Mouse (Mus musculus): ENCODE data around the gene Tnpo2. TPM values are rescaled to one million over a fixed set of nuclear protein-coding genes. Genes with fewer than 3 reads are reported as not detected.
"Not testable (repeated sequence)": the region's sequence is repeated elsewhere in the genome, so short reads cannot be mapped to it uniquely, and the experiment has no call there.

Tnpo2 gene
- polyA plus RNA-seq, 1 experiment from 2014 or later = 72.8 TPM

DNA sequence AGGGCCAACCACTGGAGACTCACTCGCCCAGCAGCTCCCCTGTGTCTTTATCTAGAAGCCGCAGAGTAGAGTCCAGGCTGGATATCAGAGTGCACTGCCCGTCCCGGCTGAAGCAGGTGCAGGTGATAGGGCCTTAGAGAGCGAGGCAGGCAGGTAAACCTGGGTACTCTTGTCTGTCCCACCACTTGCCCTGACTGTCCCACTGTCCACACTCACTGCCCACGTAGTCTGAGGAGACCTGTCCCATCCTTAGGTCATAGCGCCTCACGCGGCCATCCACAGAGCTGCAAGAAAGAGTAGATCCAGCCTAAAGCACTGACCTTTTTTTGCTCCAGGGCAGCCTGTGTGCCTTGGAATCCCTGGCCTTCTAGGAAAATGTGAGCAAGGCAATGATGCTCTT is 39.3 kb downstream of the Tnpo2 start:
- ATAC-seq = no peak
- H3K36me3 ChIP-seq (ENCODE audit: control insufficient read depth, insufficient read depth) = peaks cover 20% of the 10 kb centered on the region
- H3K4me2 ChIP-seq (ENCODE audit: low read length) = no peak overlapping the region
- peaks cover 20% of the 10 kb centered on the region for H3K4me1 ChIP-seq (replicated peaks; ENCODE audit: control insufficient read depth, insufficient read depth, low read length)
- no peak overlapping the region for H3K9ac ChIP-seq (replicated peaks; ENCODE audit: low read depth, low read length)
- no peak overlapping the region for H3K4me3 ChIP-seq (replicated peaks; ENCODE audit: low read length)
- WGBS = 82% methylated on average over 9 of the region's 9 CpGs
- no peaks in the 10 kb centered on the region for H3K9me3 ChIP-seq (ENCODE audit: control insufficient read depth, low read length)
- H3K27ac ChIP-seq (ENCODE audit: low read length) = no peak overlapping the region
- no peaks in the 10 kb centered on the region for H3K27me3 ChIP-seq (replicated peaks; ENCODE audit: control insufficient read depth, insufficient read depth, low read length)

GRCm38 (mm10) chr8:85076993-85077392 is 40.3 kb downstream of the Tnpo2 start:
- H3K36me3 ChIP-seq (ENCODE audit: control insufficient read depth, insufficient read depth) = peaks cover 20% of the 10 kb centered on the region
- no peak overlapping the region for H3K9ac ChIP-seq (replicated peaks; ENCODE audit: low read depth, low read length)
- H3K9me3 ChIP-seq (ENCODE audit: control insufficient read depth, low read length) = no peaks in the 10 kb centered on the region
- H3K4me3 ChIP-seq (replicated peaks; ENCODE audit: low read length) = no peak overlapping the region
- no peak overlapping the region for H3K4me2 ChIP-seq (ENCODE audit: low read length)
- no peak overlapping the region for H3K27ac ChIP-seq (ENCODE audit: low read length)
- no peaks in the 10 kb centered on the region for H3K27me3 ChIP-seq (replicated peaks; ENCODE audit: control insufficient read depth, insufficient read depth, low read length)
- peaks cover 27% of the 10 kb centered on the region for H3K4me1 ChIP-seq (replicated peaks; ENCODE audit: control insufficient read depth, insufficient read depth, low read length)
- peak; percentile 57 for ATAC-seq
- WGBS = 0% methylated on average over 2 of the region's 2 CpGs

GRCm38 (mm10) chr8:85080214-85080531 is 43.5 kb downstream of the Tnpo2 start:
- peak overlapping the region; percentile 81 for H3K9ac ChIP-seq (replicated peaks; ENCODE audit: low read depth, low read length)
- H3K9me3 ChIP-seq (ENCODE audit: control insufficient read depth, low read length) = no peaks in the 10 kb centered on the region
- no peak for ATAC-seq
- H3K27me3 ChIP-seq (replicated peaks; ENCODE audit: control insufficient read depth, insufficient read depth, low read length) = no peaks in the 10 kb centered on the region
- H3K36me3 ChIP-seq (ENCODE audit: control insufficient read depth, insufficient read depth) = peaks cover 12% of the 10 kb centered on the region
- peak overlapping the region; percentile 71 for H3K4me2 ChIP-seq (ENCODE audit: low read length)
- WGBS = 1% methylated on average over 25 of the region's 25 CpGs
- H3K4me3 ChIP-seq (replicated peaks; ENCODE audit: low read length) = peak overlapping the region; percentile 57
- no peak overlapping the region for H3K27ac ChIP-seq (ENCODE audit: low read length)
- H3K4me1 ChIP-seq (replicated peaks; ENCODE audit: control insufficient read depth, insufficient read depth, low read length) = peaks cover 34% of the 10 kb centered on the region

GRCm38 (mm10) chr8:85080532-85081215 is 44.0 kb downstream of the Tnpo2 start, which contains the start of gene Wdr83os:
TSS of gene Wdr83os (plus strand) at chr8:85080740.
- no peaks in the 10 kb centered on the region for H3K27me3 ChIP-seq (replicated peaks; ENCODE audit: control insufficient read depth, insufficient read depth, low read length)
- peaks cover 34% of the 10 kb centered on the region for H3K4me1 ChIP-seq (replicated peaks; ENCODE audit: control insufficient read depth, insufficient read depth, low read length)
- H3K27ac ChIP-seq (ENCODE audit: low read length) = 0 out of 2 replicates have a peak within 1 kb of the TSS, but pooled peaks have one; percentile 12
- H3K4me3 ChIP-seq (replicated peaks; ENCODE audit: low read length) = peak within 1 kb of the TSS; percentile 57
- peaks cover 10% of the 10 kb centered on the region for H3K36me3 ChIP-seq (ENCODE audit: control insufficient read depth, insufficient read depth)
- H3K9me3 ChIP-seq (ENCODE audit: control insufficient read depth, low read length) = no peaks in the 10 kb centered on the region
- H3K4me2 ChIP-seq (ENCODE audit: low read length) = peak within 1 kb of the TSS; percentile 71
- ATAC-seq = peak; percentile 16
- under 1% methylated on average over 30 of the region's 30 CpGs for WGBS
- peak within 1 kb of the TSS; percentile 81 for H3K9ac ChIP-seq (replicated peaks; ENCODE audit: low read depth, low read length)

DNA sequence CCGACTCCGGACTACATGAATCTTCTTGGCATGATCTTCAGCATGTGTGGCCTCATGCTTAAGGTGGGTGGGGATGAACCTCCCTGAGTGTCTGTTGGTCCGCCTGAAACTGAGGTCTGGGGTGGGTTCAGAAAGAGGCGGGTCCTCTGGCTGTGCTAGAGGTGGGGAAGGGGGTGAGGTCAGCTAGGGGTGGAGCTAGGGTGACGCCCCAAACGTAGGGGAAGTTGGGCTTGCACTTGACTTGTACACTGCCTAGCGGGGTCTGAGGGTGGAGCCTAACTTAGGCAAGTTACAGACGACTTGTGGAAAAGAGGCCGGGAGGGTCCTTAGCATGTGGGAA is 44.5 kb downstream of the Tnpo2 start, which contains the start of gene Wdr83:
Gene Wdr83, minus strand, starts transcription at position 91 of the 340 bp plus-strand sequence.
- peaks cover 34% of the 10 kb centered on the region for H3K4me1 ChIP-seq (replicated peaks; ENCODE audit: control insufficient read depth, insufficient read depth, low read length)
- WGBS = 2% methylated on average over 9 of the region's 9 CpGs
- H3K27ac ChIP-seq (ENCODE audit: low read length) = 0 out of 2 replicates have a peak within 1 kb of the TSS, but pooled peaks have one; percentile 12
- peaks cover 7% of the 10 kb centered on the region for H3K36me3 ChIP-seq (ENCODE audit: control insufficient read depth, insufficient read depth)
- H3K9ac ChIP-seq (replicated peaks; ENCODE audit: low read depth, low read length) = peak within 1 kb of the TSS; percentile 81
- H3K4me3 ChIP-seq (replicated peaks; ENCODE audit: low read length) = peak within 1 kb of the TSS; percentile 57
- H3K4me2 ChIP-seq (ENCODE audit: low read length) = peak within 1 kb of the TSS; percentile 71
- peak; percentile 30 for ATAC-seq
- H3K9me3 ChIP-seq (ENCODE audit: control insufficient read depth, low read length) = no peaks in the 10 kb centered on the region
- H3K27me3 ChIP-seq (replicated peaks; ENCODE audit: control insufficient read depth, insufficient read depth, low read length) = no peaks in the 10 kb centered on the region

GRCm38 (mm10) chr8:85082169-85082568 is 45.5 kb downstream of the Tnpo2 start:
- peaks cover 34% of the 10 kb centered on the region for H3K4me1 ChIP-seq (replicated peaks; ENCODE audit: control insufficient read depth, insufficient read depth, low read length)
- not testable (repeated sequence) for ATAC-seq; H3K4me3 ChIP-seq (replicated peaks; ENCODE audit: low read length); H3K9ac ChIP-seq (replicated peaks; ENCODE audit: low read depth, low read length); H3K9me3 ChIP-seq (ENCODE audit: control insufficient read depth, low read length); H3K4me2 ChIP-seq (ENCODE audit: low read length); H3K27ac ChIP-seq (ENCODE audit: low read length); H3K27me3 ChIP-seq (replicated peaks; ENCODE audit: control insufficient read depth, insufficient read depth, low read length); H3K36me3 ChIP-seq (ENCODE audit: control insufficient read depth, insufficient read depth)
- WGBS = 90% methylated on average over 4 of the region's 4 CpGs

DNA sequence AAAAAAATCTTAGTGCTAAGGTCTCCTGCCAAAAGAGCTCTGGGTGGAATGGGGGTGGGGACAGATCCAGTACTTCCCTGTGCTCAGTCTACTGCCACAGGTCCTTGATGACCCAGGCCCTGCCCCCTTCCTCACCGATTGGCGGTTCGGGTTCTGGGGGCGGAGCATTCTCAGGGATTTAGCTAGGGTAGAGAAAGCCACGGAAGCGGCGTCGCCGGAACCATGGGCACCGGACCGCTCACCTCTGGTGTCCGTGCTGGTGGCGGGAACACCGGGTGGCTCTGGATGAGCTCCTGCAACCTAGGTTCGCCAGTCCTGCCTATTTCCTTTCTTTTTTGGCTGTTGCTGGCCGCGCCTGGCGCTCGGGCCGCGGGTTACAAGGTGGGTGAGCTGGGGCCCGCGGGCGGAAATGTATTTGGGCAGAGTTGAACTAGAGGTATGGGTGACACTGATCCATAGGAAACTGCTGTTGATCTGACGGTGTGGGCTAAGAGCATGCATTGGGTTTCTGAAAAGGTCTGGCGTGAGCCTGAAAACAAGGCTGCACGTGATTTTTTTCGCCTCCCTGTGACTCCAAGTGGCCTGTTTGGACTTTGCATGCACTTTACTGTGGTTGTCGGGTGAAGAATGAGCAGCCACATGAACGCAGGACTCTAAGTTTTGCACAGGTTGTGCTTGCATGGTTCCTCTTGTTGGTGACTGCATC is 46.5 kb downstream of the Tnpo2 start, which contains the start of gene Man2b1:
Gene Man2b1, plus strand, starts transcription at position 163 of the 706 bp plus-strand sequence.
- under 1% methylated on average over 30 of the region's 30 CpGs for WGBS
- no peaks in the 10 kb centered on the region for H3K27me3 ChIP-seq (replicated peaks; ENCODE audit: control insufficient read depth, insufficient read depth, low read length)
- ATAC-seq = peak; percentile 84
- H3K4me3 ChIP-seq (replicated peaks; ENCODE audit: low read length) = peak within 1 kb of the TSS; percentile 67
- H3K4me1 ChIP-seq (replicated peaks; ENCODE audit: control insufficient read depth, insufficient read depth, low read length) = peaks cover 34% of the 10 kb centered on the region
- peaks cover 5% of the 10 kb centered on the region for H3K36me3 ChIP-seq (ENCODE audit: control insufficient read depth, insufficient read depth)
- H3K4me2 ChIP-seq (ENCODE audit: low read length) = peak within 1 kb of the TSS; percentile 86
- H3K27ac ChIP-seq (ENCODE audit: low read length) = no peak within 1 kb of the TSS
- H3K9me3 ChIP-seq (ENCODE audit: control insufficient read depth, low read length) = no peaks in the 10 kb centered on the region
- H3K9ac ChIP-seq (replicated peaks; ENCODE audit: low read depth, low read length) = peak within 1 kb of the TSS; percentile 70

GRCm38 (mm10) chr8:85084633-85085032 is 47.9 kb downstream of the Tnpo2 start:
- Histone ChIP-seq H3K36me3 (ENCODE audit: control insufficient read depth, insufficient read depth) (peaks cover 4% of the 10 kb centered on the region; the same call in 1 of the 2 replicates), H3K4me1 (replicated peaks; ENCODE audit: control insufficient read depth, insufficient read depth, low read length) (peaks cover 30% of the 10 kb centered on the region), H3K4me3 (replicated peaks; ENCODE audit: low read length) (no peak overlapping the region), H3K27ac (ENCODE audit: low read length) (no peak overlapping the region), H3K9ac (replicated peaks; ENCODE audit: low read depth, low read length) (no peak overlapping the region), H3K27me3 (replicated peaks; ENCODE audit: control insufficient read depth, insufficient read depth, low read length) (no peaks in the 10 kb centered on the region), H3K4me2 (ENCODE audit: low read length) (no peak overlapping the region), H3K9me3 (ENCODE audit: control insufficient read depth, low read length) (no peaks in the 10 kb centered on the region)
- 90% methylated on average over 8 of the region's 8 CpGs for WGBS
- ATAC-seq = no peak

DNA sequence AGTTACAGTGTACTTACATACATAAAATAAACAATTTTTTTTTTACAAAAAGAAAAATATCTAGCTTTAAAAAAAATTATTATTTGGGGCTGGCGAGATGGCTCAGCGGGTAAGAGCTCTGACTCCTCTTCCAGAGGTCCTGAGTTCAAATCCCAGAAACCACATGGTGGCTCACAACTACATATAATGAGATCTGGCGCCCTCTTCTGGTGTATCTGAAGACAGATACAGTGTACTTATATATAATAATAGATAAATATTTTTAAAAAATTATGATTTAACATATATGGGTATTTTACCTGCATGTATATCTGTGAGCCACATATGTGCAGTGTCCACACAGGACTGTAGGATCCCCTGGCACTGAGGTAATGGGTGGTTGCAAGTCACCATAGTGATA is 49.5 kb downstream of the Tnpo2 start:
- no peak overlapping the region for H3K27ac ChIP-seq (ENCODE audit: low read length)
- WGBS = 83% methylated on average over 3 of the region's 3 CpGs
- H3K36me3 ChIP-seq (ENCODE audit: control insufficient read depth, insufficient read depth) = peaks cover 4% of the 10 kb centered on the region; the same call in 1 of the 2 replicates
- H3K9ac ChIP-seq (replicated peaks; ENCODE audit: low read depth, low read length) = no peak overlapping the region
- H3K27me3 ChIP-seq (replicated peaks; ENCODE audit: control insufficient read depth, insufficient read depth, low read length) = no peaks in the 10 kb centered on the region
- H3K4me3 ChIP-seq (replicated peaks; ENCODE audit: low read length) = no peak overlapping the region
- H3K4me2 ChIP-seq (ENCODE audit: low read length) = no peak overlapping the region
- no peak for ATAC-seq
- no peaks in the 10 kb centered on the region for H3K9me3 ChIP-seq (ENCODE audit: control insufficient read depth, low read length)
- H3K4me1 ChIP-seq (replicated peaks; ENCODE audit: control insufficient read depth, insufficient read depth, low read length) = peaks cover 24% of the 10 kb centered on the region

All from forebrain, embryonic 16.5 days (tissue).